Mouse (Mus musculus): ENCODE results near the gene Plekhg3.

The Plekhg3 gene

DNA sequence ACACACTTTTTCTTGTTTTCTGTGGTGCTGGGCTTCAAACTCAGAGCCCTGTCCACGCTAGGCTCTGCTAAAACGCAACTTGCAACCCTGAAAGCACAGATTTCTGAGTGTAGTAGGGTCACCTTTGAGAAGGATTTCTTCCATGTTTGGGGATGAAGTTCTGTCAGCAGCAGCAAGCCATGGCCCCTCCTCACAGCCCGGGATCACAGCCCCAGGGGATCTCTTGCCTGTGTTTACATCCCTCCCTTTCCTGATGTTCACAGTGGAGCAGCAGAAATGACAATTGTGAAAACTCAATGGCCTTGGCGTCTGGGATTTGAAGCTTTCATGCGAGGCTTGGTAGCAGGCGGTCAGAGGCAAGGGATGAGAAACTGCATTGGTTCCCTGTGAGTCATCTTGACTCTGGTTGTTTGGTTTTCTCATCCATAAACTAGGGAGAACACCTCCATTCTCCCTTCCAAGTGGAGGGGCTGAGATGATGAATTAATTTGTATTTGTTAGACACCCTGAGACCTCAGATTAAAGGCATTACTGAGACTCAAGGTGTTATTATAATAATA is at the start of gene Plekhg3:
Gene Plekhg3 (plus strand): TSS at position 312 of the 560 bp plus-strand sequence.
- DNase-seq (ENCODE audit: low spot score) = no peak

DNA sequence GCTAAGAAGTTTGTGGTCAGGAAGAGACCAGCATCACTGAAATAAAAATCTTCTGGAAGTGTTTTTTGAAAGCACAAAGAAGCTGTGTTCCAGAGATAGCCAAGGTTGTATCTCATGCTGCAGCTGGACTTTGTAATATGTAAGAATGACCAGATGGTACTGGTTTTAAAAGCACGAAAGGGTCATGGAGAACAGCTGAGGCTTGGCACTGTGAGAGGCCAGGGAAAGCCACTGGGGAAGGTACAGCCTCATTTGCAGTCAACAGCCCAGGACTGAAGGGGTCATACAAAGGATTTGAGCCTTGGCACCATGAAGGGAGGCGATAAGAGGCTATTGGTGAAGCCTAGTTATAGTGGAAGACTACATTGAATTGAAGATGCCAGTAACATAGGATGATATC is 48.2 kb upstream of the Plekhg3 start:
- DNase-seq (ENCODE audit: low spot score) = no peak

DNA sequence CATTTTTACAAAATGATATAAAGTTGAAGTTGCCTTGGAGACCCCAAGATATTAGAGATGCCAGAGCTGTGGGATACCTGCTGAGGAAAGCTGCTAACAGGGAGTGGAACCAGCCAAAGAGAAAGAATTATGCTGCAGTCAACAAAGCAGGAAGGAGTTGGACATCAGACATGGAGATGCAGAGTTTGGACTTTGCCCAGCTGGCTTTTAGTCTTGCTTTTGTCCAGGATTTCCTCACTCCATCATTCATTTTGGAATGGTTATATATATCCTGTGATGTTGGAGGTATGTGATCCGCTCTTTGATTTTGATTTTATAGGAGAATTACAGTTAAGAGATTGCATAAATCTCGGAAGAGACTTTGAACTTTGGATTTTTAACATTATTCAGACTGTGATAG is 47.7 kb upstream of the Plekhg3 start:
- DNase-seq (ENCODE audit: low spot score) = no peak

DNA sequence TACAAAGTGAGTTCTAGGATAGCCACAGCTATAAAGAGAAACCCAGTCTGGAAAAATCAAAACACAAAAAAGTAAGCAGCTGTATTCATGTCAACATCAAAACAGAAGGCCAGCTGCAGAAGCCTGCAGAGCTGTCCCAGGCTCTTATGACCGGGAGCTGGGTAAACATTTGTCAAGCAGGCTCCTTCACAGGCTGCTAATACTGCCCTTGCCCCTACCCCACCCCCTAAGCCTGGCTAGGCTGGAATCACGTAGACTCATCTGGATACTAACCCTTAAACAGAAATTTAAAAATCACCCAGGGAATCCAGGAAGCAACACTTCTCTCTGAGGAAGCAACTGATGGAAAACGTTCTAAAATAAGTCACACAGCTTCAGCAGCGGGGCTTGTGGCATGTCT is 45.8 kb upstream of the Plekhg3 start:
- no peak for DNase-seq (ENCODE audit: low spot score)

DNA sequence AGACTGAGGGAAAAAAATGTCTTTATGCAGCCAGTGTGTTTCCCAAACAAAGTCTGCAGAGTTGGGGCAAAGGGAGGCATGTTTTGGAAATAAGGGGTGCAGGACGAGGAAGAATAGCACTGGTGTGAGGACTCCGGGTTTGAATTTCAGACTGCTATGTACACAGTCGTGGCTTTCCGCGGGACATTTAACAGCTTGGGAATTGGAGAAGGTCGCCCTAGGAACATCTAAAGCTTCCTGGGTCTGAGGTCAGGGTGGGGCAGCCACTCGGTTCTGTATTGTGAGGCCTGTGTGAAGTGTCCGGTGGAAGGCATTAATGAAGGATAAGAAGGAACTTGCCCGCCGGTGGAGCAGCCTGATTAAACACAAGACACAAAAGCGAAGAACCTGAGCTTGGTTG is 45.3 kb upstream of the Plekhg3 start:
- no peak for DNase-seq (ENCODE audit: low spot score)

DNA sequence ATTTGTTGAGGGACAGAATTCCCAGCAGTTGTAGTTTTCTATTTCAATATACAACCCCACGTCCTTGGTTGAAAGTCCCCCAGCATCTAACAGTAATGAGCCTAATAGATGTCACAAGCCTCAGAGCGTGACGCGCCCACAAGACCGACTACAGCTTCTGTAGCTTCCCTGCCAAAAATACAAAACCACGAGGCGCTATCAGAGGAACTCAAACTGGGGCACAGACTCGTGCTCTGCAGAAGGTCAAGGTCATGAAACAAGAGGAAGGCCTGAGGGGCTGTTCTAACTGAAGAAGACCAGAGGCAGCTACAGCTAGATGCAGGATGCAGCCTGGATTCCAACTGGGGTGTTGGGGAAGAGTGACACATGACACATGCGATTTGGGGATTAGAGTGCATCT is 43.7 kb upstream of the Plekhg3 start:
- DNase-seq (ENCODE audit: low spot score) = no peak

DNA sequence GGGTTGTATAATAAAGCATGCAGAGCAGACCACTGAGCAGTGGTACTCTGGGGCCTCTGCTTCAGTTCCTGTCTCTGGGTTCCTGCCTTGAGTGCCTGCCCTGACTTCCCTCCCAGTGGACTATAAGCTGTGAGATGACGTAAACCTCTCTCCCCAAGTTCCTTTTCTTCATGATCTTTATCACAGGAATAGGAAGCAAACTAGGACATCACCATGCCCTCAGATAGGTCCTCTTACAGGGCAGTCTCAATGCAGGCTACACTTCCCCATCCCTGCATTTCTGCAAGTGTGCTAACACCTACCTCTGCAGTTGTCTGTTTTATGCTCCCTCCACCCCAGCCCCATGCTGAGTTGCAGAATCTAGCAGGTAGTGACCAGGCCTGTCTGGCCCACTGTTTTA is 39.9 kb upstream of the Plekhg3 start:
- DNase-seq (ENCODE audit: low spot score) = no peak

DNA sequence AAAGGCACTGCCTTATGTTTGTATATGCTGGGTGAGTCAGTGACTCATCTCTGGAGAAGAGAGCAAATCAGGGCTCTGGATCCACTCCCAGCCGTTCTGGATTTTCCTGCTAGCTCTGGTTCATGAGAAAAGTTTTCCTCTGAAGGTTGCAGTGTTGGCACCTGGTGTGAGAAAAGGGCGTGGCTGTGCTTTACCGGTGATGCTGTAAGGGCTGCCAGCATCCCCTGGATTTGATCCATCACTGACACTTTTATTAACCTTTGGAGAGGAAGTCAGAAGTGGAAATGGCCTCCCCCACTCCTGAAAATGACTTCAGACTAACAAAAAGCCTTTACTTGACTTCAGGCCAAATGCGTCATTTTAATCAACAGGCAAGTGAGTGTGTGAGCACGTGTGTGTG is 37.2 kb upstream of the Plekhg3 start:
- DNase-seq (ENCODE audit: low spot score) = no peak

DNA sequence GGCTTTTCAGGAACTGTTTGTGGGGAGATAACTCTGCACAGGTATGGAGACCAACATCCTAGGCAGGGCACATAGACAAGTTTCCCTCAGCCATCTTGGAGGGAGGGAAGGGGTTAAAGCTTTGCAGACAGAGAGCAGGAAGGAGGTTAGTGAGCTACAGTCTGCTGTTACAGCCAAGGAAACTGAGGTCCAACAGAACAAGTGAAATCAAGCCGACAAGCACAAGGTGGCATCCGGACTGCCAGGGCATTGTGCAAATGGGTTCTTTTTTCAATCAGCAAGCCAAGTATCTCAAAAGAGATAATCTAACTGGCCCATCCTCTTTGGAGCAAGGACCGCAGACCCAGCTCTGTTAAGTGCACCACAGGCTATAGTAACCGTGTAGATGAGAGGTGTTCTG is 35.3 kb upstream of the Plekhg3 start:
- DNase-seq (ENCODE audit: low spot score) = no peak

DNA sequence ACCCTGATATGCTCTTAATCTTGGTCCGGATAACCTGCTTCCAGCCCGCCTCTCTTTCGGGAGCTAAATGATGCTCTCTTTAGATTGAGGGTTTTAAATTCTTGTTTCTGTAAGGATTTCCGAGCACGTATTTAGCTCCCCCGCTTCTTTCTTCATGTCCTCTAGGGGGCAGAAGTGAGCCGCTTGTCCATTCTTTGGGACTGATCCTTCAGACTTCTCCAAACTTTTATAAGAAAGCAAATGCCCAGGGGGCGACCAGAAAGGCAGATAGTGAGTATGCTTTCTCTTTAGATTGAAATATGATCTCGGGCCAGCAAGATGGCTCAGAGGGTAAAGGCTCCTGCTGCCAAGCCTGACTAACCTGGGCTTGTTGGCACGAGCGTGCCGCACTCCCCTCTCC is 34.4 kb upstream of the Plekhg3 start:
- peak; percentile 84 for DNase-seq (ENCODE audit: low spot score)

DNA sequence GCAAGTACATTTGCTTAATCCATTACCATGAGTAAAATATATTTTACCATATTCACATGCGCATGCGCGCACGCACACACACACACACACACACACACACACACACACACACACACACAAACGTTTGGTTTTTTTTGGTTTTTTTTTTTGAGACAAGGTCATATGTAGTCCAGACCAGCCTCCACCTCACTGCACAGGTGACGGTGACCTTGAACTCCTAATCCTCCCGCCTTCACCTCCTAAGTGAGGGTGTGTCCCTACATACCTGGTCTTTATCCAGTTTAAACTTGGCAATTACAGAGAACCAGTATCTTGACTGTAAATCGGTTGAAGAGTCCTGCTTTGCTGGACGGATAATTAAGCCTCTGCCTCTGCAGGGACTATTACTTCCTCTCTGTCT is 31.4 kb upstream of the Plekhg3 start:
- DNase-seq (ENCODE audit: low spot score) = no peak

DNA sequence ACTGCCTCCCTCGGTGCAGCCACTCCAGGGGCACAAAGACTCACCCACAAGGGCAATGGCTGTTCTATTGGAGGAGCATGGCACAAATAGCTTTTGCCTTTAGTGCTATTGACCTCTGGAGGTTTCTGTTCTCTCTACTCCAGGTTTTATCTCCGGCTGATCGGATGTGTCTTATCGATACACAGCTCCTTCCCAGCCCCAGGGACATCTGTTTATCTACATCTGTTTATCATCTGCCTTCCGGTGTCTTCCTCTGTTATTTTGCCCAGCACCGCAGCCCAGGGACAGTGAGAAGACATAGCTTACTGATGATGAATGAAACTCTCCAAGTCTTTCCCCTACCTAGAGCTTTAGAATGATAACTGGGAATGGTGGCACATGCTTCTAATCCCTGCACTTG is 30.6 kb upstream of the Plekhg3 start:
- no peak for DNase-seq (ENCODE audit: low spot score)

DNA sequence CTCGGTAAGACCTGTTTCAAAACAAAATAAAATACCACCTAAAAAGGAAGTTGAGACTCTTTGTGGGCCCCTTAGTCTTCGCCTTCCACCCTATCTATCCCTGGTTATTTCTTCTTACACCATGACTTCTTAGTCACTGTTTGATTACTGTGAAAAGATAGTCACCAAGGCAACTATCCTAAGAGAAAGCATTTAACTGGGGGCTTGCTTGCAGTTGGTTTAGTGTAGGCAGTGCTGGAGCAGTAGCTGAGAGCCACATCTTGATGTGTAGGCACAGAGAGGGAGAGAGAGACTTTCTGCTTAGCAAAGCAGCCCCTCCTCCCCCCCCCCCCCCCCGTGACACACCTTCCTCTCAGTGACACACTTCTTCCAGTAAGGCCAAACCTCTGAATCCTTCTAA is 29.8 kb upstream of the Plekhg3 start:
- no peak for DNase-seq (ENCODE audit: low spot score)

DNA sequence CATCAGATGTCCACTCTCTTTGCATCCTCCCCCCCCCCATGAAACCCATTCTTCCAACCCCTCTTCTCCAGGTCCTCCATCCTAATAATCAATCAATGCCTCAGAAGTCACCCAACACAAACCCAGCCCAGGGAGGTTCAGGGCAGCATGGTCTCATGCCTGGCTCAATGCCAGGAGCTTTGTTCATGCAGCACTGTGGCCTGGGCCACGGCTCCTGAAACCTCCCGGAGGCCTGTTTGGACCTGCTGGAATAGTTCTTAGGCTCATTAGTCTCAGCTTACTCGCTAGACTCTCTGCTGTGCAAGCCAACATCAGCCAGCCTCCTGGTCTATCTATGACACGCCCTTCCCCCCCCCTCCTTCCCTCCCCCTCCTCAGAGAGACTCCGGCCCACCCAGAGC is 27.7 kb upstream of the Plekhg3 start:
- no peak for DNase-seq (ENCODE audit: low spot score)

DNA sequence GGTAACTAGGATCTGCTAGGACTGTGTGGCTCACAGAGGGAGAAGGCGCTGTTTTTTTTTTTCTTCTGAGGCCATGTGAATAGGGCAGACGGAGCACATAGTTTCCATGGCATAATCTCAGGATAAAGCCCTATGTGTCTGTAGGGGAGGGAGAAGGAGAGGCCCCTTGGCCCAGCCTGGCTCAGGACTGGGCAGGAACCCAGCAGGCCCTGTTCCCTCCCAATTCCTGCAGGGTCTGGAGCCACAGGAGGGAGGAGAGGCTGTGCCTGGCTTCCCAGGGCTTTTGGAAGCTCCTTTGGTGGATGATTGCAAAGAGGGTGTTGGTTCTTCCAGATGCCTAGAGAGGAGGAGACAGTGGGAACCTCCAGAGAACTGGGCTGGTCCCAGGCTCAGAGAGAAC is 24.2 kb upstream of the Plekhg3 start:
- peak; percentile 29 for DNase-seq (ENCODE audit: low spot score)

DNA sequence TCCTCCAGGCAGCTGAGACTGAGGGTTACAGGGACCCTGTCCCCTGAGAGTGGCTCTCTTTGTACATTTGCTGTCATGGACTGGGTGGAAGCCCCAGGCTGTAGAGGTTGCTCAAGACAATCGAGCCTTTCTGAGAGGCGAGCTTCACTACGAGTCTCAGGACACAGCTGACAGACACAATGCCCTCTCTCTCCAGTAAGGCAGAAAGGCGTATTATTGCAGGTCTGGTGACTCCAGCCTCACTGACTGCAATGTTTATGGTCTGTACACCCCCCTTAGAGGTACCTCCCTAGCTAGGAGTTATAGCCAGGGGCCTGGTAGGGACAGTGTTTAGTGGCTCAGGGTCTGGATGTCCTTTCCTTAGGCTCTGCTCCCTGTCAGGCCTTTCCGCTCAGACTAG is 22.9 kb upstream of the Plekhg3 start:
- peak; percentile 77 for DNase-seq (ENCODE audit: low spot score)

DNA sequence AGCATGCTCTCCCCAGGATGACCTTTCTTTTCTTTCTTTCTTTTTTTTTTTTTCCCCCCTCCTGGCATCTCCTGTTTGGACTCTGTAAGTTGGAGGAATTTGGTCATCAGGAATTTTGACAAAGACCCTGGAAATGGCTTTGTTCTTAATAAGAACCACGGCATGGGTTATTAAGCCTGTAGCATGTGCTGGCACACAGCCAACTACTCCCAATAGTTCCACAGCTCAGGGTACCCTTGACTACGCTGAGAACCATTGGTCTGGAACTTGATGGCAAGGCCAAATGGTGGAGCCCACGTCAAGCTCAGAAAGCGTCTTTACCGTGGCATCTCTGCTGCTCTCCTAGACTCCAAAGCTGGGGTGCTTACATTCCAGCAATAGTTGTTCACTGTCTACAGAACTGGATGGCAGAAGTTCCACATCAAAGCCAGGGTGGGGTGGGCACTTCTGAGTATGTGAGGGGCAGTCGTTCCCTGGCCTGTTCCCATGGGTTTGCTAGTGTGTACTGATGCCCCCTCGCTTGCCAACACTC is 21.7 kb upstream of the Plekhg3 start:
- DNase-seq (ENCODE audit: low spot score) = peak; percentile 32

DNA sequence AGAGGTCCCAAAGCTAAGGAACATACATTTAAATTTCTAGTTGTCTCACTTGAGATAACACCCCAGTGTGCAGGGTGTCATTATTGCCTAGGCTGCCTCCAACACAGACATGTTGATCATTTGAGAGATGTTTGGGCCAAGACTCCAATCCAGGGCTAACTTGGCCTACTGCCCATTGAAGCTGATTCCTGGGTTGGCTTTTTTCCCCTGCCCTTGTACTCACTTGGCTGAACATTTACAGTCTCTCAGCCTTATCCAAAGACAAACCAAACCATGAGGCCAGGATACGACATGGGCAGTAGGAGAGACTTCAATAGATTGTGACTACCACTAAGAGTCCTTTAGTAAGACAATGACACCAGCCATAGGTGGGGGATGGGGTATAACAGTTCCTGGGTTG is 18.0 kb upstream of the Plekhg3 start:
- no peak for DNase-seq (ENCODE audit: low spot score)

DNA sequence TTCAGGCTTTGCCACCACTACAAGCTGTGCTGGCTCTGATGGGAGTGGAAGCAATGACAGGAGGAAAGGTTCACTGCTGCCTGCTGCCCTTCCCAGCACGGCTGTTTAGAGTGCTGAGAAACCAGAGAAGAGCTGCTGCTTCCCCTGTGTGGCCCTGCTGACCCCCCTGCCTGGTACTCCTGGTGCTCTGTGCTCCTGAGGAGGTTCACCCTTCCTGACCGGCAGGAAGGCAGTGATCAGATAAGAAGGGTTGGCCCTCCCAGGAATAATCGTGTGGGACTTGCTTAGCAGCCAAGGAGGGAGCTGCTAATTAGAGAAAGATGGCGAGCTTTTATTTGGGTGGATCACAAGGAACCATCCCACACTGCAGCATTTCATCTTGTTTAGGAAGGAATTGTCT is 15.8 kb upstream of the Plekhg3 start:
- DNase-seq (ENCODE audit: low spot score) = no peak

DNA sequence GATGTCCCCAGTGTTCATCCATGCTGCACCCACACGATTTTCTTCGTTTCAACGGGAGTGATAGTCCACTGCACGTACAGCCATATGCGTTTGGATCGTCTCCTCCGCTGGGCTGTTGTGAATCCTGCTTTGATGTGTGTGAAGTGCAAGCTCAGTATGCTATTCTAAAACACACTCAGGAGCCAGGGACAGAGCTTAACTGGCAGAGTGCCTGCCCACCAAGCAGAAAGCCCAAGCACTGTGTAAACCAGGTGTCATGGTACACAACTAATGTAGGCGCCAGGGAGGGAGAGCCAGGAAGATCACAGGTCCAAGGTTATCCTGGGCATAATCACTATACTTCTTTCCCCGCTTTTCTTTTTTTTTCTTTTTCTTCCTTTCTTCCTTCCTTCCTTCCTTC is 12.7 kb upstream of the Plekhg3 start:
- DNase-seq (ENCODE audit: low spot score) = no peak

DNA sequence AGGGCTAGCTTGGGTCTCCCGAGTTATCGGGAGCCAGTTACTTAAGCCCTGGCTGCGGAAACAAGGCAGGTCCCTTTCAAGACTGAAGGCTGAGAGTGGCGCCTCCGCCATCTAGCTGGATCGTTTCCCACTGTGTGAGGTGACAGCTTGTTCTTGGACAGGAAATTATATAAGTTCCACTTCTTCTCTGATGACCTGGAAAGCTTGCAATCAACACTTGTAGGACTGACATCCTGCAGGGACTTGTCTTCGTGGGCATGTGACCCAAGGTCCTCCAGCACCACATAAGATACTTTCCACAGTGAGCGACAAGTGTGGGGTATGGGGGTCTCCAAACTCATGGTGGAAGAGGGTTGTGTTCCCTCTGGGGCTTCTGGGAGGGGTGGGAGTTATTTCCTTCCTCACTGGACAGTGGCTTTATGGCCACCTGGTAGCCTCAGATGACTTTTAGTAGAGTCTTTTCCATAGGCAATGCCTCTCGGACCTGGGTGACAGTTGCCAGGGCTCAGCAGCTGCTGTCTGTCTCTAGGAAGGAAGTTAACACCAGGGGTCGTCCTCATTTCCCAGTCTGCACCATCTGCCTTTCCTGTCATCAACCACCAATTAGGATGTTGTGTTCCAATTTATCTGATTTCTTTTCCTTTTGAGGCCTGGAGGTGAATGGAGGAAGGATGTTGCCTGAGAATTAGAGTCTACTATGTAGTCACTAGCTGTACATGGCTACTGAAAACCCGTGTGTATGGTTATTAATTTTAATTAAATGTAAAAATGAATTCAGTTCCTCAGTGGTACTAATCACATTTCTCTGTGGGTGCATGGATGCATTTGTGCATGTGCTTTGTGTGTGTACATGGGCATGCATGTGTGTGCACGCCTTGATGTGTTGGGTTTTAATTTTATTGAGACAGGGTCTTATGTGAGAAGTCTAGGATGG is 11.5 kb upstream of the Plekhg3 start:
- peak; percentile 34 for DNase-seq (ENCODE audit: low spot score)

DNA sequence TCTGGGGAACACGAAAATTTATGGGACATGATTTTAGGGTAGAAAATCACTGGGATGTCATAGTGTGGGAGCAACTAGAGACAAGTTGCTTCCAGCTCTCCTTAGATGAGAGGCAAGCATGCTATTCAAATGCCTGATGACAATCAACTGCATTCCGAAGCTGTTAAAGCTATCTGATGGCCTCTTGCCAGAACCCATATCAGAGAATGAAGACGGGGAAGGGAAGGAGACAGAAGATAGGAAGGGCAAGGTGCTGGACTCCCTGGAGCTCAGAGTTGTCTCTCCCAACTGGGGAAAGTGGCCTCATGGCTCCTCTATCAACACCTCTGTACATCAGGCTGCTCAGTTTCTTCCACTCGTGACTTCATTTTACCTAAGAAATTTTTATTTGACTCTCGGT is 7.0 kb upstream of the Plekhg3 start:
- no peak for DNase-seq (ENCODE audit: low spot score)

DNA sequence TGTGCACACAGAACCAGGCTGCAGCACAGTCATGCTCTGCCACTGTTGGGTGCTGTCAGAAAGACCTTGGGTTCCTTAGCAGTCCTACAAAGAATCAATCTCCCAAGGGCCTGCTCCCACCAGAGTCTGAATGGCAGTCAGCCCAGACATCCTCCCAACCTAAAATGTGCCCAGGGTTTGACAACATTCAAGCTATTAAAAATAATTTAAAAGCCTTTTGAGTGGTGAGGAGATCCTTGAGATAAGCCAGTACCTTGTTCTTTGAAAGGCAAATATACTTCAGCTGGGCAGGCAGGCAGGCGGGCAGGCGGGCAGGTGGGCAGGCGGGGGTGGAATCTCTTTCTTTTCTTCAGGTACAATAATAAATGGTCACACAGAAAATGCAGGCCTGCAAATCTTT is 5.8 kb upstream of the Plekhg3 start:
- no peak for DNase-seq (ENCODE audit: low spot score)

Measured in retina, embryonic 14.5 days (tissue).